Mouse (Mus musculus) kidney, postnatal 0 days (tissue): ENCODE results near the gene Tmeff1. TPM values are rescaled to one million over a fixed set of nuclear protein-coding genes. Genes with fewer than 3 reads are reported as not detected.

Experiments used
- ATAC-seq: fragments of 200-750 bp; cut with Nextera tagmentation; replicated peaks from 2 replicates; pipeline ENCODE4 v1.8.0; 2017; ENCODE audit warnings: low read depth, moderate number of reproducible peaks, moderate TSS enrichment, moderate library complexity; ENCODE audit not compliant: low FRiP score
- DNase-seq: peaks from one replicate; pipeline ENCODE4 v3.0.0-alpha.2; 2016; ENCODE audit warnings: low spot score
- H3K27ac ChIP-seq: fragments of 300-500 bp; sonication (generic); 2 replicates; pipeline ENCODE4 v1.5.1; 2014; ENCODE audit warnings: mild to moderate bottlenecking
- H3K27me3 ChIP-seq: fragments of 300-500 bp; sonication (generic); 2 replicates; pipeline ENCODE4 v1.6.1; 2014; ENCODE audit warnings: low read length, mixed read lengths; ENCODE audit not compliant: insufficient read depth
- H3K36me3 ChIP-seq: fragments of 300-500 bp; sonication (generic); 2 replicates; pipeline ENCODE4 v1.6.1; 2014; ENCODE audit warnings: low read length, mixed read lengths; ENCODE audit not compliant: insufficient read depth
- H3K4me1 ChIP-seq: fragments of 300-500 bp; sonication (generic); replicated peaks from 2 replicates; pipeline ENCODE4 v1.6.1; 2014; ENCODE audit warnings: antibody characterized with exemption, low read length, mixed read lengths; ENCODE audit not compliant: insufficient read depth
- H3K4me2 ChIP-seq: fragments of 300-500 bp; sonication (generic); 2 replicates; pipeline ENCODE4 v1.6.1; 2014; ENCODE audit warnings: mild to moderate bottlenecking, low read length, moderate library complexity, mixed read lengths
- H3K4me3 ChIP-seq: fragments of 300-500 bp; sonication (generic); replicated peaks from 2 replicates; pipeline ENCODE4 v1.5.1; 2014; ENCODE audit warnings: low read depth, low read length
- H3K9ac ChIP-seq: fragments of 300-500 bp; sonication (generic); 2 replicates; pipeline ENCODE4 v1.6.1; 2014; ENCODE audit warnings: low read depth, low read length
- H3K9me3 ChIP-seq: fragments of 300-500 bp; sonication (generic); replicated peaks from 2 replicates; pipeline ENCODE4 v1.6.1; 2016; ENCODE audit warnings: low read length, inconsistent platforms, mixed read lengths
- CTCF ChIP-seq: IDR thresholded peaks from 2 replicates; pipeline ENCODE4 v1.5.1; 2016; ENCODE audit warnings: antibody characterized with exemption, low read depth, mild to moderate bottlenecking, moderate library complexity
- WGBS: fragments of 180-500 bp; shearing (Covaris S2); extraction: QIAGEN DNeasy Blood & Tissue Kit; methylation state at CpG from one replicate; pipeline ENCODE4 v1.1.7; 2014; 5-methylcytosine and 5-hydroxymethylcytosine counted together
- polyA plus RNA-seq: library from polyadenylated mRNA; unstranded; fragments of >200 nt; fragmentation: Nextera tagmentation; extraction: Ambion mirVana; gene quantifications from 2 replicates; pipeline ENCODE4 v1.2.1, GENCODE M21; 2015

Tmeff1 gene
- polyA plus RNA-seq, 1 experiment from 2014 or later = 37.7 TPM

DNA sequence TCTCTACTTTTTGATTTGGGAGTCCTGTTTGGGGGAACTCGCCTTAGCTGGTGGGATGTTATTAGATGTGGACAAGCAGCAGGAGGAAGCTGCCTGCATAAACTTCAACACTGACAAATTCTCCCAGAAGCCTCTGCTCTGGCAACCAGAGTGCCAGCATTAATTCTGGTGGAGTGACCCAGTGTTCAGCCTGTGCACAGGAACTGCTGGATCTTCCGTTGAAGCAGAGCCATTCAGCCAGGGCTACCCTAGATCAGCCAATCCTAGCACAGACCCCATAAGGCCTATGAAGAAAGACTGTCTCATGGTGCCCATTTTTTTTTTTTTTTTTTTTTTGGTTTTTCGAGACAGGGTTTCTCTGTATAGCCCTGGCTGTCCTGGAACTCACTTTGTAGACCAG is 3.0 kb upstream of the Tmeff1 start:
- H3K27ac ChIP-seq = no peak overlapping the region
- H3K4me3 ChIP-seq = no peak overlapping the region
- H3K4me2 ChIP-seq = no peak overlapping the region
- H3K9me3 ChIP-seq = no peaks in the 10 kb centered on the region
- no peaks in the 10 kb centered on the region for H3K36me3 ChIP-seq
- no peak for ATAC-seq
- H3K9ac ChIP-seq = no peak overlapping the region
- no peaks in the 10 kb centered on the region for H3K4me1 ChIP-seq
- no peak for DNase-seq
- 85% methylated on average over 2 of the region's 3 CpGs for WGBS
- TF ChIP-seq CTCF = no peak
- no peaks in the 10 kb centered on the region for H3K27me3 ChIP-seq

- no peak overlapping the region for H3K4me3 ChIP-seq
- no peaks in the 10 kb centered on the region for H3K27me3 ChIP-seq
- ATAC-seq (no peak), DNase-seq (no peak)
- H3K36me3 ChIP-seq = no peaks in the 10 kb centered on the region
- no peaks in the 10 kb centered on the region for H3K4me1 ChIP-seq
- WGBS = 66% methylated on average over 2 of the region's 2 CpGs
- H3K27ac ChIP-seq = no peak overlapping the region
- H3K9ac ChIP-seq = no peak overlapping the region
- TF ChIP-seq CTCF = no peak
- H3K9me3 ChIP-seq = no peaks in the 10 kb centered on the region
- H3K4me2 ChIP-seq = no peak overlapping the region
These were observed 2.0 kb upstream of the Tmeff1 start for GRCm38 (mm10) chr4:48582941-48583340.

GRCm38 (mm10) chr4:48585241-48586098 is 496 bp downstream of the Tmeff1 start:
- under 1% methylated on average over 72 of the region's 92 CpGs for WGBS
- TF ChIP-seq CTCF = no peak
- peak; percentile 67 for ATAC-seq
- peak overlapping the region; percentile 89 for H3K4me3 ChIP-seq
- H3K27ac ChIP-seq = peak overlapping the region; percentile 85
- no peaks in the 10 kb centered on the region for H3K36me3 ChIP-seq
- H3K9ac ChIP-seq = peak overlapping the region; percentile 87
- no peaks in the 10 kb centered on the region for H3K9me3 ChIP-seq
- H3K4me2 ChIP-seq = peak overlapping the region; percentile 83
- H3K27me3 ChIP-seq = no peaks in the 10 kb centered on the region
- no peaks in the 10 kb centered on the region for H3K4me1 ChIP-seq
- peak; percentile 54 for DNase-seq

DNA sequence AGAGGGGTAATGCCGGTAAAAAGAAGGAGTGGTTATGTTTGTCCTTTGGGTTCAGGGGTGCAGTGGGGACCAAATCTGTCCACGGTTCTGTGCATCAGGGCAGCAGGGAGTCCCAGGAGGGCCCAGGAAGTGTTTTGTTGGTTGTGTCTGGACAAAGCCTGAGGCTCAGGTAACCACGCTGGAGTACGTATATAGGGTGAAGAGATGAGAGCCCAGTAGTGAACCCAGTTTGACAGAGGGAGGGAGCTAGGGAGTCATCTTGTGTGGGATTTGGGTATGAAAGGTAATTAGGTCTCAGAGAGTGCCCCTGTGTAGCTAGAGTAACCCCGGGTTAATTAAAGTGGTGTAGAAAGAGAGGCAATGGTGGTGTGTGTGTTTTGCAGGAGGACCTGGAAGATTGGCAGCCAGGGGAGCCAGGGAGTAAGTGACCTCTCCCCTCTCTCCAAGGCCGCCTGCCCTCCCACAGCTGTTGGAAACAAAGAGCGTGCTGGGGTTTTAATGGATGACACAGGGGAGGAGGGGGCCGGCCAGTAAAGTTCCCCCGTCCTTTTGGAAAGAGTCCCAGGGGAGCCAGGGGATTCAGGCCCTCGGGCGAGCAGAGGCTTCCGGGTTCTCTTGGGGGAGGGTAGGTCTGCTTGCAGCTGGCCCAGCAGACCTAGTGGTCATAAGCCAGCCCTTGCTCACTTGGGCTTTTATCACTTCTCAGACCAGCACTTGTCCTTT is 1.3 kb downstream of the Tmeff1 start:
- H3K9me3 ChIP-seq = no peaks in the 10 kb centered on the region
- WGBS = 4% methylated on average over 11 of the region's 12 CpGs
- H3K4me1 ChIP-seq = no peaks in the 10 kb centered on the region
- no peaks in the 10 kb centered on the region for H3K27me3 ChIP-seq
- peak overlapping the region; percentile 85 for H3K27ac ChIP-seq
- peak overlapping the region; percentile 87 for H3K9ac ChIP-seq
- no peaks in the 10 kb centered on the region for H3K36me3 ChIP-seq
- DNase-seq = peak; percentile 76
- peak; percentile 51 for ATAC-seq
- no peak; the same call in 1 of the 2 replicates for TF ChIP-seq CTCF
- H3K4me3 ChIP-seq = peak overlapping the region; percentile 89
- peak overlapping the region; percentile 83 for H3K4me2 ChIP-seq

DNA sequence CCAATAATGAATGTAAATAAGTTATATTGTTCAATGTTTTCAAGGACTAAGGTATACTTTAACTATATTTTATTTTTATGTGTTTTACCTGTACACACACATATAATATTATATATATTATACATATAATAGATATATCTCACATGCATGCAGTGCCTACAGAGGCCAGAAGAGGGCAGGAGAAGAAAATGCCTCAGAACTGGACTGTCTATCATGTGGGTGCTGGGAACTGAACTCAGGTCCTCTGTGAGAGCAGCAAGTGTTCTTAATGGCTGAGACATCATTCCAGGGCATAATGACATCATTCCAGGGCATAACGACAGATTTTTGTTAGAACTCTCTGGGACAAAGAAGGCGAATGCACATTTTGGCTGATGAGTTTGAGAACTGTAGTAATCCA is 2.6 kb downstream of the Tmeff1 start:
- no peak for ATAC-seq
- no peak for DNase-seq
- 95% methylated on average over 2 of the region's 2 CpGs for WGBS
- Histone ChIP-seq H3K27ac (no peak overlapping the region), H3K9ac (no peak overlapping the region), H3K36me3 (no peaks in the 10 kb centered on the region), H3K27me3 (no peaks in the 10 kb centered on the region), H3K9me3 (no peaks in the 10 kb centered on the region), H3K4me2 (no peak overlapping the region), H3K4me1 (no peaks in the 10 kb centered on the region), H3K4me3 (no peak overlapping the region)
- TF ChIP-seq CTCF = peak; percentile 46

- Histone ChIP-seq H3K27me3 (no peaks in the 10 kb centered on the region), H3K9ac (no peak overlapping the region), H3K36me3 (no peaks in the 10 kb centered on the region), H3K4me1 (no peaks in the 10 kb centered on the region), H3K4me2 (no peak overlapping the region), H3K9me3 (no peaks in the 10 kb centered on the region), H3K4me3 (no peak overlapping the region), H3K27ac (no peak overlapping the region)
- DNase-seq (no peak), ATAC-seq (no peak)
- TF ChIP-seq CTCF = no peak
- WGBS = 59% methylated on average over 9 of the region's 9 CpGs
These were observed 3.6 kb downstream of the Tmeff1 start for GRCm38 (mm10) chr4:48588576-48588975.
